Mouse (Mus musculus) G1E (cell line): ENCODE results near the gene Il25.

Experiments used
- CTCF ChIP-seq: IDR thresholded peaks from 2 replicates; pipeline ENCODE4 v1.5.1; 2012; ENCODE audit warnings: low read depth, low read length, inconsistent platforms, mixed read lengths
- GATA1 ChIP-seq: IDR thresholded peaks from 2 replicates; pipeline ENCODE4 v1.6.1; 2012; ENCODE audit warnings: borderline replicate concordance, low read length, inconsistent platforms, mixed read lengths
- POLR2AphosphoS5 ChIP-seq: IDR thresholded peaks from 2 replicates; pipeline ENCODE4 v1.6.1; 2012; ENCODE audit warnings: low read depth, low read length, inconsistent platforms; ENCODE audit not compliant: insufficient replicate concordance
- TAL1 ChIP-seq: conservative IDR thresholded peaks from 2 replicates; pipeline ENCODE4 v1.6.1; 2012; ENCODE audit warnings: low read depth, low read length, inconsistent platforms, mixed read lengths

DNA sequence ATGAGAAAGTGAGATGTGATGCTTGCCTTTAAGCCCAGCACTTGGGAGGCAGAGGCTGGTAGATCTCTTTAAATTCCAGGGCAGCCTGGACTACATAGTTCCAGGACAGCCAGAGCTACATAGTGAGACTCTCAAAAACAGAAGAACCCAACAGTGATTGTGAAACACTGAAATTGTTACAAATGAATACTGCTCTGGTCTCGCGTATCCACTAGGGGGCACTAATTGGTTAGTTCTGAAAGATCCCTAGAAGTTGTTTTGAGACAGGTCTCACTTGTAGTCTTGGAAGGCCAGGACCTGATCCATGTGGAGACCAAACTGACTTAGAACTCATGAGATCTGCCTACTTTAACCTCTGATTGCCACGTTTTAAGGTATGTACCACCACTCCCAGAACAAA lies 32.1 kb upstream of the Il25 start:
- TF ChIP-seq CTCF (peak; percentile 57; the same call in 1 of the 2 replicates), GATA1 (no peak), TAL1 (no peak), POLR2AphosphoS5 (no peak; the same call in 1 of the 2 replicates)
